Mouse (Mus musculus): ENCODE measurements around the gene Ppfia3.
A peak's percentile ranks its signal among the peaks of the same experiment; 100 is the strongest.
"Not testable (repeated sequence)": the region's sequence is repeated elsewhere in the genome, so short reads cannot be mapped to it uniquely, and the experiment has no call there.

Ppfia3 gene

GRCm38 (mm10) chr7:45366652-45367019 is at the start of gene Ppfia3:
Gene Ppfia3, minus strand, starts transcription at chr7:45367019.
- DNase-seq (ENCODE audit: low read depth, low spot score) = no peak

GRCm38 (mm10) chr7:45415636-45416035 is 48.8 kb upstream of the Ppfia3 start:
- no peak for DNase-seq (ENCODE audit: low read depth, low spot score)

- DNase-seq (ENCODE audit: low read depth, low spot score) = no peak
Observed at GRCm38 (mm10) chr7:45414740-45415224, 48.0 kb upstream of the Ppfia3 start.

- DNase-seq (ENCODE audit: low read depth, low spot score) = peak; percentile 43
Observed at GRCm38 (mm10) chr7:45413864-45414739, 47.3 kb upstream of the Ppfia3 start.

GRCm38 (mm10) chr7:45413113-45413863 is 46.5 kb upstream of the Ppfia3 start, which contains the start of gene Ntf5:
Gene Ntf5, plus strand, starts transcription at chr7:45413695.
- DNase-seq (ENCODE audit: low read depth, low spot score) = peak; percentile 76

- no peak for DNase-seq (ENCODE audit: low read depth, low spot score)
Observed at GRCm38 (mm10) chr7:45412421-45412820, 45.6 kb upstream of the Ppfia3 start.

- DNase-seq (ENCODE audit: low read depth, low spot score) = no peak
Observed at GRCm38 (mm10) chr7:45409497-45410163, 42.8 kb upstream of the Ppfia3 start.

GRCm38 (mm10) chr7:45408949-45409348 is 42.1 kb upstream of the Ppfia3 start:
- no peak for DNase-seq (ENCODE audit: low read depth, low spot score)

- DNase-seq (ENCODE audit: low read depth, low spot score) = no peak
Observed at GRCm38 (mm10) chr7:45408351-45408750, 41.5 kb upstream of the Ppfia3 start.

- DNase-seq (ENCODE audit: low read depth, low spot score) = no peak
Observed at GRCm38 (mm10) chr7:45407836-45408235, 41.0 kb upstream of the Ppfia3 start.

GRCm38 (mm10) chr7:45406157-45407156 is 39.6 kb upstream of the Ppfia3 start:
- DNase-seq (ENCODE audit: low read depth, low spot score) = peak; percentile 53

- peak; percentile 83 for DNase-seq (ENCODE audit: low read depth, low spot score)
Observed at GRCm38 (mm10) chr7:45405091-45406075, 38.6 kb upstream of the Ppfia3 start, which contains the start of gene Kcna7. Gene Kcna7, plus strand, starts transcription at chr7:45405653.

- peak; percentile 85 for DNase-seq (ENCODE audit: low read depth, low spot score)
Observed at GRCm38 (mm10) chr7:45403532-45404261, 36.9 kb upstream of the Ppfia3 start.

- DNase-seq (ENCODE audit: low read depth, low spot score) = peak; percentile 69
Observed at GRCm38 (mm10) chr7:45401521-45402085, 34.8 kb upstream of the Ppfia3 start.

GRCm38 (mm10) chr7:45396787-45397186 is 30.0 kb upstream of the Ppfia3 start:
- DNase-seq (ENCODE audit: low read depth, low spot score) = no peak

- not testable (repeated sequence) for DNase-seq (ENCODE audit: low read depth, low spot score)
Observed at GRCm38 (mm10) chr7:45396337-45396775, 29.5 kb upstream of the Ppfia3 start.

GRCm38 (mm10) chr7:45395578-45396336 is 28.9 kb upstream of the Ppfia3 start, which contains the start of gene Snrnp70:
Gene Snrnp70, minus strand, starts transcription at chr7:45395742.
- DNase-seq (ENCODE audit: low read depth, low spot score) = peak; percentile 100
